Mouse (Mus musculus): Measurements from ENCODE around the gene A430005L14Rik. TPM values are rescaled to one million over a fixed set of nuclear protein-coding genes. Genes with fewer than 3 reads are reported as not detected.

A430005L14Rik gene
- polyA plus RNA-seq, 1 experiment from 2014 or later: 116 TPM

Other genes with a start within 250 kb of the A430005L14Rik start
- gene Dffb, start 17.9 kb downstream of the A430005L14Rik start, polyA plus RNA-seq (2014; fragmentation: Nextera tagmentation; extraction: Ambion mirVana): 13.0 and 14.1 TPM in 2 replicates
- 22.6 and 24.9 TPM in 2 replicates for gene Cep104, start 18.0 kb downstream of the A430005L14Rik start, polyA plus RNA-seq (2014; fragmentation: Nextera tagmentation; extraction: Ambion mirVana)
- gene Lrrc47, start 54.5 kb downstream of the A430005L14Rik start, polyA plus RNA-seq (2014; fragmentation: Nextera tagmentation; extraction: Ambion mirVana): 12.3 and 19.2 TPM in 2 replicates
- gene Smim1, start 69.0 kb downstream of the A430005L14Rik start, polyA plus RNA-seq (2014; fragmentation: Nextera tagmentation; extraction: Ambion mirVana): 10.2 and 10.5 TPM in 2 replicates
- not detected in 2 replicates for gene Ccdc27, start 85.4 kb downstream of the A430005L14Rik start, polyA plus RNA-seq (2014; fragmentation: Nextera tagmentation; extraction: Ambion mirVana)
- gene Trp73, start 183.0 kb downstream of the A430005L14Rik start, polyA plus RNA-seq (2014; fragmentation: Nextera tagmentation; extraction: Ambion mirVana): 6.6 and 11.6 TPM in 2 replicates
- 44.5 and 52.4 TPM in 2 replicates for gene Wrap73, start 185.1 kb downstream of the A430005L14Rik start, polyA plus RNA-seq (2014; fragmentation: Nextera tagmentation; extraction: Ambion mirVana)
- gene Tprgl, start 203.4 kb downstream of the A430005L14Rik start, polyA plus RNA-seq (2014; fragmentation: Nextera tagmentation; extraction: Ambion mirVana): 126 and 135 TPM in 2 replicates
- 23.9 and 25.7 TPM in 2 replicates for gene Megf6, start 213.5 kb downstream of the A430005L14Rik start, polyA plus RNA-seq (2014; fragmentation: Nextera tagmentation; extraction: Ambion mirVana)